Mouse (Mus musculus): Measurements from ENCODE around the gene Ckap2l.

The Ckap2l gene

DNA sequence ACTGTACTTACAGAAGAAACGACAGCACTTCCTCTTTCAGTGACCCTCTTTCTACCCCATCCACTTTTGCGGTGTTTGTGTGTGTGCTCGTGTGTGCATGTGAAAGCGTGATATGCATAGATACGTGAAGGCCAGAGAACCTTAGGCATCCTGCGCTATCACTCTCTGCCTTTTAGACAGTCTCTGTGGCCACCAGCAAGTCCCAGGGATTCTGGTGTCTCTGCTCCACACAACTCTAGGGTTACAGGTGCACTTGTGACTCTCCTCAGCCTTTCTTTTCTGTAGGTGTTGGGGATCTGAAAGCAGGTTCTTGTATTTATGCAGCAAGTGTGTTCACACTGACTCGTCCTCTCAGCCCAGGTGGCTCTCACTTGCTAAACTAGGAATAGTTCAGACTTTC lies 31.7 kb downstream of the Ckap2l start:
- DNase-seq (ENCODE audit: low read depth in 1 of 2, low spot score in 2 of 2): no peak

DNA sequence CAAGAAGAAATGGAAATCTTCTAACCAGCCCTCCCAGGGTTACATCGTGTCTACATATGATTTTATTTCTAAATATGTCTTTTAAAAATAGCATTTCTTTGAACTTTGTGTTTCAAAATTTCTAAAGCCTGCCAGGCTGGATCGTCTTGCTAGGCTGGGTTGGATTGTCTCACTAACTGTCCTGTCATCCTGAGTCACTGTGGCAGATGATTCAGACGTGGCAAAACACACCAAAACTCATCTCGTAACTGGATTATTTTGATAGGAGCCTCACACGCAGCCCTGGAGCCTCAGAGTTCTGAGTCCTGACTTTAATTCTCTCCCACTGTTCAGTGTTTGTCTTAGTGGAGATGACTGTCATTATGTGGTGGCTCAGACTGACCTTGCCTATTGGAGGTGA lies 33.9 kb downstream of the Ckap2l start:
- no peak for DNase-seq (ENCODE audit: low read depth in 1 of 2, low spot score in 2 of 2)

DNA sequence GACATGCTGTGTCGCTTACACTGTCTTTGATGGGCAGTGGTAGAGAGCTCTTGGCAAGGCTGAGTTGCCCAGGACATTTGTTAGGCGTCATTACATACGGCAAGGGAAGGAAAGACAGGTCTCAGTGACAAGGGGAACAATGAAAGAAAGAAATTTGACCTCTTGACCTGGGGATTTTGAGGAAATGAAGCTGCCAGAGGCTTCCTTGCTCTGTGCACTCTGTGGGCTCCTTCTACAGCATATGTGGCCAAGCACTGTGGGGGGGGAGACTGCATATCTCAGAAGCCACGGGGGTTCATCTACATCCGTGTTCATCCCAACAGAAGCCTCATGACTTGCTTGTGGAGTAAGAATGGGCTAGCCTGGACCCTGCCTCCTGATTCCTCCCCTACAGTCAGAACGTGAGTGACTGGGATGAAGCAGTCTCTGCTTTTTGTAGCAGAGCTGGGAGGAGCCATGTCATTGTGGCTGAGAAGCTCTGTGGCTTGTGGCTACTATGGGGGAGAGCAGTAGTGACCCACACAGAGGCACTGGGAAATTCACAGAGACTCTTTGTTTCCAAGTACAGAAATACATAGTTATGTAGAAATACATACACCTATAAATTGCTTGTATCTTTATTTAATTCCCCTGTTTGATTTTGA lies 35.7 kb downstream of the Ckap2l start:
- peak; percentile 29 to 33 for DNase-seq (ENCODE audit: low read depth in 1 of 2, low spot score in 2 of 2)

DNA sequence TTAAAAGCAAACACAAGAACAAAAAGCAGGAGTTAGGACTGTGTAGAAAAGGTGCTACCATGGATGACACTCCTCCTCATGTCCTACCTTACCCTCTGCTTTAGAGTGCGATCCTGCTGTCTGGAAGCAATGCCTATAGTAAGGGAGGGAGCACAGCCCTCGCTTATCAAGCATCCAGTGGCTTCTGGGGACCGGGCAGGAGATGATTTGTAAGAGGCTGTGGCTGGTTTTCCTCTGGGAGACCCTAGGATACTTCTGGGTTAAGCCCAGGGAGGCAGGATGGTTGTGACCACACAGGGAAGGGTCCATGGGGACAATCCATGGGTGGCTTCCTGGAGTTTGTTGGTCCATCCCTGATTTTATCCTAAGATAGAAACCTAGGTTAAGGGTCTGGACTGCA lies 36.4 kb downstream of the Ckap2l start:
- DNase-seq (ENCODE audit: low read depth in 1 of 2, low spot score in 2 of 2): no peak

DNA sequence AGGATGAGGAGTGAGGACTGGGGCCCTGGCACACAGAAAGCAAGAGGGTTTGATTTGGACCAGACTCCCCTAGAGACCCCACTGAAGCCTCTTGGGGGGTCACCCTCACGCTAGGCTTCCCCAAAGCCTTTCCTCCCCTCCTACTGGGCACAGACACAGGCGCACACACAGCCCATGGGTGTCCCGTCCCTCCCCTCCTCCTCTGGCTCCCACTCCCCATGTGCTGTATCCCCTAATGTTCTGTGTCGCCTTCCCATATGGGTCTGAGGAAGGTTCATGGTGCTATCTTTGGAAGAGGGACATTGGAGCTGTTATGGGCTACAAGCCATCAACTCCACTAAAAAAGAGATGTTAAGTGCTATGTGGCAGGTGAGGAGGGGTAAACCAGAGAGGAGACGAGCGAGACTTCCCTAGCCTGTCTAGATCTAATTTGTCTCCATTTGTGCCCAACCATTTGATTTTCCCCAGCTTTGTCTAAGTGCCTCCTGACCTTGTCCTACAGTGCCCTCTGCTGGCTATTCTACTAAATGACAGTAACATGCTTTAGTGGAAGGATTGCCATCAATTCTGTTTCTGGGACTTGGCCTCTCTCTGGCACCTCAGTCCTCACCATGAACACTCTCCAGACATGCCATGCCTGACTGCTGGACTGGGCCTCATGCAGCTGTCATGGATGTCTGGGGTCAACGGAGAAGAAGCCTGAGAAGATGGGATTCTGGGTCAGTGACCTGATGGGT lies 38.4 kb downstream of the Ckap2l start:
- DNase-seq (ENCODE audit: low read depth in 1 of 2, low spot score in 2 of 2): peak; percentile 11 to 21

DNA sequence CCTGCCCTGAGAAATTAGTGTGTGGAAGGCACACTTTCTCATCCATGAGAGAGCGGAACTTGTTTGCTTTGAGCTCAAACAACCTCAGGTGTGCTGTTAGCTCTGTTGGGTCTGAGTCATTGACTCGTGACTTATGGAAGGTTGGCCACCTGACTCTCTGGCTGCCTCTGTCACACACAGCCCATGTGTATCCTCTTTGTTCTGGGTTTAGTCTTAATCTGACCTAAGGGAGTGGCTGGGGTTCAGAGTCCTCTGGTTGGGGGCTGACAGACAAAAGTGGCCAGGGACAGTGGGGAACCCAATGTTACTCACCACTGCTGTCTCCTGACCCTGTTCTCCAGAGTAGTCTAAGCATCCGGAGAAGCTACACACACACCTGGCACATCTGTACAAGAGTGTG lies 39.0 kb downstream of the Ckap2l start:
- DNase-seq (ENCODE audit: low read depth in 1 of 2, low spot score in 2 of 2): no peak

DNA sequence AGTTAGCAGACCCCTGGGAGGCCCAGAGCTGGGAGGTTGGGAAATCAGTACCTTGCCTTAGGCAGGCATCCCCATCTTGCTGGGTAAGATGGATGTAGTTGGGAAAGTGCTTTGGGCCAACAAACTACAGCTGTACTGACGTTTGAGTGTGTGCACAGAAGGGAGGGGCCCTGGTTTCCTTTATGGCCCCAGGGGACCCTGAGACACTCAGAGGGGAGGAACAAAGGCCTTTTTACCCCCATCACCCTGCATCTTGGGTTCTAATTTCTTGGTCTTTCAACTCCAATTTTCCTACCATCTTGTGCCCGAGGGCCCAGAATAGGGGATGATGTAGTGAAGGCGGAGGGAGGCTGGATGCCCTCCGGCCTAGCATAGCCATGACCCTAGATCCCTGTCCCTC lies 41.0 kb downstream of the Ckap2l start:
- DNase-seq (ENCODE audit: low read depth in 1 of 2, low spot score in 2 of 2): no peak

DNA sequence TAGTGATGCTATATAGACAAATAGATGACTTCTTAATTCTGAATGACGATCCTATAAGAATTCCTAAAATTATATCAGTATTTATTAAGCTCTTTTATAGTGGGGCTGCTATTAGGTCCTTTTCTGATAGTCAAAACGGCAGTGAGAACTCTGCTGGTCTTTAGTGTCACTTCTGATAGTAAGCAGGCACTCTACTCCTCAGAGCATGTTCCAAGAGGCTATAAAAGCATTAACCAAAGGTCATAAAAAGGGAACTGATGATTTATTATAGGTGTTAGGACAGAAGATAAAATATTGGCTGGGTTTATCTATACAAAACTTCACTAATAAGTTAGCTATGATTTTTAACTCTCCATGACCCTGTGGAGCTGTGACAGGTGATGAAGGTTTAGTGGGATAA lies 42.9 kb downstream of the Ckap2l start:
- DNase-seq (ENCODE audit: low read depth in 1 of 2, low spot score in 2 of 2): no peak

DNA sequence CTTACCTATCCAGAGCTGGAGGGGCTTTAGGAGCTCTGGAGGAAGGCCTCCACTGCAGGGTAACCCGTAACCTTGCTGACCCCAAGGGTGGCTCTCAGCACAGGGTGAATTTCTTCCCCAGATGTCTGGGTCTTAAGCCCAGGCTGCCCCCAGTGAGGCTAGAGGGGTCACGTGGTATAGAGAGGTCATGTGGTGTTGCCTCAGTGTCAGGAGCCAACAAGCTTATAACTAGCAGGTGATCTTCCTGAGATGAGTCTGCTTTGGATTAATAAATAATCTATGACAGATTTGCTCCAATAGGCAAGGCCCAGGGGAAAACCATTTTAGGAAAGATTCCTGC lies 43.4 kb downstream of the Ckap2l start:
- DNase-seq (ENCODE audit: low read depth in 1 of 2, low spot score in 2 of 2): no peak

DNA sequence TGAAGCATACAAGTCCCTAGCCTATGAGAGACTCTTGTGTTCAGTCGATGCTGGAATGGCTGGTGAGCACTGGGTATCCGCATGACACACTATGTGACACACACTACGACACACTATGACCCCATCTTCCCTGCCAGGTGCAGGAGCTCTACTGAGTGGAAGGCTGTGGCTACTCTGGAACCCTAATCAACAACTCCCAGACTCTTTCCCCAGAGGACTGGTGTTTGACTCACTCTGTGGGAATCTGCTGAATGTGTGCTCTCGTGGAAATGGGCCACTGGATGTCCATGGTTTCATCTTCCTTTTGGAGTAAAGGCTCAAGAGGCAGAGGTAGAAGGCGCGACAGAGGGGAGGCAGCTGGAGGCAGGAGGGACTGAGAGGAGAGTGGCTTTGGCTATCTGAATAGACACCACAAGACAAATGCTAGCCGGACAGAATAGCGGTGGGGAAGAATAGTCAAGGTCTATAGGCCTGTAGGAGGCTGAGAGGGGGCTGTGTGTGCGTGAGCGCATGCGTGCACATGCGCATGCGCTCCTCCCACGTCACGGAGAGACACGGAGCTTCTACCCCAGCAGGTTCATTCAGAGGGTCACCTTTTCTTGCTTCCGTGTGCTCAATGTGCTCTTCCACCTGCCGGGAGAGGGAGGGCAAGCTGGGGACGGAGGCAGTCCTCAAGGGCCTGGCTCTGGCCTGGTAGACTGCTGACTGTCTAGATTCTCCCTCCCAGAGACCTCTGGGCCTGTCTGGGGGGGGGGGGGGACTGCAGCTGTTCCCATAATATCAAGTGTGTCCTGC lies 44.0 kb downstream of the Ckap2l start:
- no peak for DNase-seq (ENCODE audit: low read depth in 1 of 2, low spot score in 2 of 2)

DNA sequence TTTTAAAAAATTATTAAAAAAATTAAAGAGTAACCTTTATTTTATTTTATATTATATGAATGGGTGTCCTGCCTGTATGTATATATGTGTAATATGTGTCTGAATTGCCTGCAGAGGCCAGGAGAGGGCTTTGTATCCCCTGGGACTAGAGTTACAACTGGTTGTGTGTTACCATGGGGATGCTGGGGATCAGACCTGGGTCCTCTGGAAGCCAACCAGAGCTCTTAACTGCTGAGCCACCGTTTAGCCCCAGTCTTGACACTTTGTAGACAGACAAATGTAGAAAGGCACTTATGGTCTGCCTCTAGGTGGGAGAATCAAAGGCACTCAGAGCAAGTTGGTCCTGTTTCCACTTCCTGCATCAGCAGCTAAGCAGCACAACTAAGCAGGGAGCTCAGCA lies 47.7 kb downstream of the Ckap2l start:
- DNase-seq (ENCODE audit: low read depth in 1 of 2, low spot score in 2 of 2): no peak

DNA sequence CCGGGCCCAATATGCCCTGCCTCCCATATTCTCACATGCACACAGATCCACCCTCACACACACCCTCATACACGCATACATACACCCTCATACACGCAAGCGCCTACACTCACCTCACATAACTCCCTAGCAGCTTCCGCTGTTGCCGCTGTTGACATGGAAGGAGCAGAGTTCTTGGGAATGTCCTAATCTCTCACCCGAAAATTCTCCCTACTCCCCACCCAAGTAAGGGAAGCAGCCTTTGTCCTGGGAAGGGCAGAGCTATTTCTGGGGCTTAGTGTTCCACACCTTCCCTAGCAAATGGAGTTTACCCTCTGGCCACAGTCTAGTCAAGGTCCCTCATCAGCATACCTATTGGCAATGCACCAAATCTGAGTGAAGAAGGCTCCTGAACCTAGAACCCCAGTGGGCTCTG lies 49.3 kb downstream of the Ckap2l start:
- no peak for DNase-seq (ENCODE audit: low read depth in 1 of 2, low spot score in 2 of 2)

DNA sequence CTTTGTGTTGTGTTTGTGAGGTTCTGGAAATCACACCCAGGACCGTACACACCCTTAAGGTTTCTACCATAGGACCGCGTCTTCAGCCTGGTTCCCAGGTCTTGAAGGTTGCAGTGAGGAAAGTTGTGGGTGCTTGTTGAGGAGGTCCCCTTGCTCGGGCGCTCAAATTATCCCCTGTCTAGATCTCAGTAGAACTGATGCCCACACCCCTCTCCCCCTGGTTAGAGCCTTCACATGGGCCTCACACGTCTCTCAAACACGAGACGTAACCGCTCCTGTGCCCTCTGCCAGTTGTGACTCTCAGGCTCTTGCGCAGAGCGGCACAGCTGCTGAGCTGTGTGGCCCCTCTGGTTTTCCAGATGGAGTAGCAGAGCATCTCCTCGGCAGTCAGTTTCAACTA lies 50.1 kb downstream of the Ckap2l start:
- no peak for DNase-seq (ENCODE audit: low read depth in 1 of 2, low spot score in 2 of 2)

DNA sequence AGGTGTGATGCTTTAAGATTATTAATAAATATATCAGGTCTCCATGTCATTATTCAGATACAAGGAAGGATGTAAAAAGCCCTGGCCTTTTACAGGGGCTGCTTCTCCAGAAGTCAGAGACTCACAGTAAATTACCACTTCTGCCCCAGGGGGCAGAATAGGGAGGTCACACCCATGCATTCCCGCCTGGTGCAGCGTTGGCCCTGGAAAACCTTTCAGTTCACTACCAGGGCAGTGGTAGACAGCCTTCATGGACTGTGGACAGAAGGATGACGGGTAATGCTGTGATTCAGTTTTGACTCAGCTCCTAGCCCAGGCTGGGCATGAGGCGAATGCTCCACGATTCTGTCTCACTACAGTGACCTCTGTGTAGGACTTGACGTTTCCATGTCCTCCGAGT lies 50.6 kb downstream of the Ckap2l start:
- DNase-seq (ENCODE audit: low read depth in 1 of 2, low spot score in 2 of 2): no peak

DNA sequence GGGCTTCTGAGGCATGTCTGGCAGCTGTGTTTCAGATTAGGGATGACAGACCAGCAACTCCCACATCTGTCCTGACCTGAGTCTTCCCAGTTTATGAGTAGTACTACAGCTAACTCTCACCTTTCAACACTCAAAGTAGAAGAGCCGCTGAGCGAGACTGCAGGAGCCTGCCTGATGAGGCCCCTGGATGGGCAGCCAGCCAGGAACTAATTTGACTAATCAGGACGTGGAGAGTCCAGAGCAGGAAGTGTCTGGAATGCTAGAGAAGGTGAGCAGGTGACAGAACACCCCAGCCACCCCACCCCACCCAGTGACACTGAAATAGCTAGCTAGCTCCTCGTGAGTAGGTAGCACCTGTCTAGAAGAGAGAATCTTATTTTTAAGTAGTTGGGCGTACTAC lies 51.4 kb downstream of the Ckap2l start:
- no peak for DNase-seq (ENCODE audit: low read depth in 1 of 2, low spot score in 2 of 2)

DNA sequence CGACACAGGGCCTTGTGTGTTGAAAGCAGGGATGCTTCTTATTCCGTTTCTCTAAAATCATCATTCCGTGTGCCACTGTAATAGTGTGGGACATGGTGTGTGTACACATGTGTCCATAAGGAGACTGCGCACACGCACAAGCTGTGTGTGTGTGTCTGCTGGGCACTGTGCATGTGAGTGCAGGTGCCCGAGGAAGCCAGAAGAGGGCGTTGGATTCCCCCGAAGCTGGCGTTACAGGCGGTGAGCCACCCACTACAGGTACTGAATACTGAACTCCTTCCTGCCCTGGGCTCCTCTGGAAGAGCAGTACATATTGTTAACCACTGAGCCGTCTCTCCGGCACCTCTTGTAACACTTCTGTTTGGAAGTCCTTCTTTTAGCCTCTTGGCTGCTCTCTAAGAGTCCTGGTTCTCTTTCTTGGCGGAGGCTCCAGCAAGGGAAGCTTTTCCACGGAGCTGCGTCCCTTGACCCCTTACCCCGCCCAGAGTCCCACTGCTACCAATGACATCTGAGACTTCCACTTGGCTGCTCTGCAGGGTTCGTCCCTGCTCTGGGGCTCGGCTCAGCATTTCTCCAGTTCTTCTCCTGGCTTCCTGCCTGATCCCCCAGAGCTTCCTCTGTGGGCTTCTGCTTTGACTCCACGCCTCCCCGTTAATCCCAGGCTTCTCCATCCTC lies 52.4 kb downstream of the Ckap2l start:
- DNase-seq (ENCODE audit: low read depth in 1 of 2, low spot score in 2 of 2): no peak

DNA sequence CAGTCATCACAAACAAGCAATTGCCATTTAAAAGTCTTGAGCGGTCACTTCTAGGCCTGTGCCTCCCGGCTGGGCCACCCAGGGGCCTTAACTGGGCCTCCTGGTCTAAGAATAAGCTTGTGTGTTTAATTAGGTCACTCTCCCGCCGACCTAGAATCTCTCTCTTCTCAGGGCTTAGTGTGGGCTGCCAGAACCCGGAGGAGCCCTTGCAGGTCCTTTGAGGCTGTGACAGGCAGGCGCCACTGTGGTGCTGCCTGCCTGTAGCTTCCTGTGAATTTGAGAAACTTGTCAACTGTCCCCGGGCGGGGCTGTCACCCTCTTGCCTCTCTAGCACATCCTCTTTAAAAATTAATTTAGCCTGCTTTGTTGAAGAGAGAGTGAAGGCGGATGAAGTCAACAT lies 53.2 kb downstream of the Ckap2l start:
- DNase-seq (ENCODE audit: low read depth in 1 of 2, low spot score in 2 of 2): no peak

DNA sequence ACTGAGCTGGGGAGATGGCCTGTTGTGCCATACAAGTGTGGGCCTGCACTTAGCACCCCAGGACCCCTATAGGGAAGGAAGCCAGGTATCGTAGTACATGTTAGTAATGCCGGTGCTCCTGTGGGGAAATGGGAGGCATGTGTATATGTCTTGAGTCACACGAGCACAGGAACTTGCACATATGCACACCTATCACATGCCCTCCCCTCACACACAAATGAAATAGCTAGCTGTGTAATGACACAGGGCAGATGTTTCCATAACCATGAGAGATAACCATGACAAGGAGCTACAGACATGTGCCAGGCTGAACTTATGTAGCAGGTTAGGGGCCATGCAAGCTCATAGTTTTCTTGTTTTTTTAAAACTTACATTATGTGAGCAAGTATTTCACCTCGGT lies 54.0 kb downstream of the Ckap2l start:
- no peak for DNase-seq (ENCODE audit: low read depth in 1 of 2, low spot score in 2 of 2)

DNA sequence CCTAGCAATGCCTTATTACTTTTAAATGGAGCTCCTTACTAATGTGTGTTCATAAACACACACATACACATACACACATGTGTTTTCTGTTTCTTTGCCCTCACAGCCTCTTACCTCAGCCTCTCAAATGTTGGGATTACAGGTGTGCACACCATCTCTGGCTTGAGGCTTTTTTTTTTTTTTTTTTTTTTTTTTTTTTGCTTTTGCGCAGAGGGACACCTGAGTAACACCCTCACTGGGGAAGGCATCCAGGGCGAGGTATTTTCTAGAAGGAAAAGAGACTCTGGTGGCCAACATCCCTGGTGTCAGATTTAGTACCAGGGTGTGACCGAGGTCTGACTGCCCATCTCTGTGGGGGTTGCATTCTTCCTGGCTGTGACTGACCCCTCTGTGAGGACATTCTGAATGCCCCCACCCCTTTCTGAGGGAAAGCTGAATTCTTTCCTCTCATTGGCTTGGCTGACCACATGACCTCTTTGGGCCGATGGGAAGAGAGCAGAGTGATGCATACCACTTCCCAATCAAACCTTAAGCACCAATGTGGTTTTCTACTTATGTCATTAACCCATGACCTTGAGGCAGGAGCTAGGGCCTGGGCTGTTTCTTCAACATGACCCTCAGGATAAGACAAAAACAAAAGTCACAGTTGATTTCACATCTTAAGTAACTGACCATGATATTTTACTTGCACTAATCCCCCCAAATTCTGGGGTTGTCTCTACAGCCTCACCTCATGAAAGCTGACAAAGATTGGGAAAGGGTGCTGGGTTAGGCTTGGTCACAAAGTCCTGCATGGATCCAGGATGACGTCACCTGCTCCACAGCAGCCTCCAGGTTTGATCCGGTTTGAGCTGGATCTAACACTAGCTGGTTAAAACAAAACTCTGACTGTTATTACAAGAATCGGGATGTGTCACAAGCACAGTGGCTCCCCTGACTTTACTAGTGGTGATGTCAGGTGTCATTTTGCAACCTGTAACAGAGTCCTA lies 54.9 kb downstream of the Ckap2l start:
- DNase-seq (ENCODE audit: low read depth in 1 of 2, low spot score in 2 of 2): no peak

DNA sequence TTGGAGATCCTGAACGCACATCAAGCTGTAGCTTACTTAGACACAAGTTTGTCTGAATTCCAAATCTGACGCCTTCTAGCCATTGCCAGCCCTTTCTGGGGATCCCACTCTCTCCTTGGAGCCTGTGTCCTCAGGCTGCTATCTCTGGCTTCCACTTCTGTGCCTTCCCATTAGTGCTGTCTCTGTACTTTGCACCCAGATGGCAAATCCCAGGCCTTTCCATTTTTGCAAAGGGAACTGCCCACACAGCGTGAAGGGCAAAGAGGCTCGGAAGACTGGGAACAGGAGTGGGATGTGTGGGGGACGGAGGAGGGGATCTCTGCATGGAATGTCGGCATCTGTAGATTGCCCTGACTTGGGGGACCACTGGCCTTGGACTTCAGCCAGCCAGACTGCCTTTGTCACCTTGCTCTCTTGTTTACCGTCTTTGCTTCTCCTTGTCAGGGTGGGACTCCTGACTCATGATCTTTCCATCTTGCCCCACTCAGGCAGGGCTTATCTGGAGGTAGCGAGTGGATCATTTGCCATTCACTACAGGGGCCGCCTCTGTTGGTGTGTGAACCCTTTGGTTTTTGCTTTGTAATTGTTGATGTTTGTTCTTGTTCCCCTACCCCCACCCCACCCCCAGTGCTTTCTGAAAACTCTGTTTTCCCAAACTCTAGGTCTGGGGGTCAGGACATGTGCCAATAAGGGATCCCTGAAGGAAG lies 56.1 kb downstream of the Ckap2l start:
- DNase-seq (ENCODE audit: low read depth in 1 of 2, low spot score in 2 of 2): no peak
